Mouse (Mus musculus) T-cell, adult 66 days (primary cell): ENCODE results near the gene Tgfbr3l. TPM values are rescaled to one million over a fixed set of nuclear protein-coding genes. Genes with fewer than 3 reads are reported as not detected.

Source experiments
- total RNA-seq, 2 experiments: library from RNA; stranded (reverse); gene quantifications; 3 replicates in 1 of 2; 4 replicates in 1 of 2; pipeline ENCODE4 v1.2.4; 2023

Tgfbr3l gene
- 10 to 100 TPM; 36.5 to 43.9 TPM for total RNA-seq

GRCm38 (mm10) chr8:4247951-4248540 is at the start of gene Tgfbr3l:
Gene Tgfbr3l (plus strand): TSS chr8:4248214.

GRCm38 (mm10) chr8:4216791-4217621 is 31.0 kb upstream of the Tgfbr3l start, which contains the start of gene Prr36:
Gene Prr36 (minus strand): TSS chr8:4217459.

GRCm38 (mm10) chr8:4226739-4227347 is 21.2 kb upstream of the Tgfbr3l start, which contains the start of gene Lrrc8e:
Gene Lrrc8e (plus strand): TSS chr8:4226827.

GRCm38 (mm10) chr8:4238434-4239192 is 9.4 kb upstream of the Tgfbr3l start, which contains the start of the genes Map2k7 and Gm49320:
Gene Map2k7 (plus strand): TSS chr8:4238740.
Gene Gm49320 (plus strand): TSS chr8:4238865.

GRCm38 (mm10) chr8:4252934-4253841 is 5.2 kb downstream of the Tgfbr3l start, which contains the start of gene Snapc2:
Gene Snapc2 (plus strand): TSS chr8:4253080.

GRCm38 (mm10) chr8:4259125-4259804 is 11.3 kb downstream of the Tgfbr3l start, which contains the start of gene Ctxn1:
Gene Ctxn1 (minus strand): TSS chr8:4259274.

GRCm38 (mm10) chr8:4275275-4276110 is 27.5 kb downstream of the Tgfbr3l start, which contains the start of gene Timm44:
Gene Timm44 (minus strand): TSS chr8:4275913.

Other genes starting within 250 kb of the Tgfbr3l start
- gene Cd209f, start 142.4 kb upstream of the Tgfbr3l start, total RNA-seq, result not detected
- gene Cd209g, start 114.1 kb upstream of the Tgfbr3l start, total RNA-seq, result not detected
- 10 to 100 TPM; 20.4 to 25.1 TPM for gene Evi5l, start 81.6 kb upstream of the Tgfbr3l start, total RNA-seq
- gene Prr36, start 30.8 kb upstream of the Tgfbr3l start, total RNA-seq, result under 1 TPM; 0.15 to 0.38 TPM
- gene Lrrc8e, start 21.4 kb upstream of the Tgfbr3l start, total RNA-seq, result not detected
- gene Map2k7, start 9.5 kb upstream of the Tgfbr3l start, total RNA-seq, result 100 to 1,000 TPM; 131 to 134 TPM
- gene Gm49320, start 9.3 kb upstream of the Tgfbr3l start, total RNA-seq, result 1 to 10 TPM in 1 of 2 experiments, not detected in 1; 3.9 TPM
- gene Snapc2, start 4.9 kb downstream of the Tgfbr3l start, total RNA-seq, result 10 to 100 TPM; 17.9 to 20.3 TPM
- gene Ctxn1, start 11.1 kb downstream of the Tgfbr3l start, total RNA-seq, result 1 to 10 TPM; 1.6 to 3.1 TPM
- gene Timm44, start 27.7 kb downstream of the Tgfbr3l start, total RNA-seq, result 10 to 100 TPM; 70.9 to 83.2 TPM
- 10 to 100 TPM; 25.5 to 25.8 TPM for gene Ccl25, start 77.0 kb downstream of the Tgfbr3l start, total RNA-seq
- 100 to 1,000 TPM; 101 to 106 TPM for gene Elavl1, start 77.2 kb downstream of the Tgfbr3l start, total RNA-seq
- gene Cers4, start 244.8 kb downstream of the Tgfbr3l start, total RNA-seq, result 10 to 100 TPM; 39.1 to 47.5 TPM